Mouse (Mus musculus) CH12.LX (cell line): ENCODE data around the gene Tmem198. TPM values are rescaled to one million over a fixed set of nuclear protein-coding genes. Genes with fewer than 3 reads are reported as not detected.

Source experiments
- DNase-seq: peaks from one replicate; pipeline ENCODE4 v3.0.0-alpha.2; 2013; ENCODE audit errors: extremely low read depth
- H3K27ac ChIP-seq: 2 replicates; pipeline ENCODE4 v1.5.1; 2012; ENCODE audit warnings: low read depth, mild to moderate bottlenecking, control low read depth, moderate library complexity; ENCODE audit not compliant: insufficient read depth
- H3K27me3 ChIP-seq: replicated peaks from 2 replicates; pipeline ENCODE3; 2012; ENCODE audit warnings: inconsistent platforms
- H3K36me3 ChIP-seq, 2 experiments: replicated peaks in 1 of 2; 2 replicates each; pipeline versions ENCODE3 to v1.6.1; 2012; ENCODE audit warnings: inconsistent platforms in 1 of 2, low read length in 1 of 2, mild to moderate bottlenecking in 1 of 2, mixed read lengths in 1 of 2, moderate library complexity in 1 of 2; ENCODE audit not compliant: control insufficient read depth in 1 of 2, insufficient read depth in 1 of 2
- H3K4me1 ChIP-seq, 2 experiments: 2 replicates each; pipeline ENCODE4 v1.6.1; 2012; ENCODE audit warnings: inconsistent platforms in 1 of 2, moderate library complexity in 1 of 2; ENCODE audit not compliant: insufficient read depth in 2 of 2, control insufficient read depth in 1 of 2
- H3K4me2 ChIP-seq: 2 replicates; pipeline ENCODE4 v1.6.1; 2012; ENCODE audit warnings: low read depth, mild to moderate bottlenecking, control low read depth; ENCODE audit not compliant: poor library complexity, insufficient read depth, severe bottlenecking
- H3K4me3 ChIP-seq, 3 experiments: fragments of 150-350 bp in 1 of 3; sonication (generic) in 1 of 3; replicated peaks in 1 of 3; 2 replicates each; pipeline versions ENCODE3 to v1.5.1; 2011 to 2012; ENCODE audit warnings: low read depth in 2 of 3, low read length in 2 of 3, mild to moderate bottlenecking in 2 of 3, moderate library complexity in 2 of 3, control low read depth in 1 of 3, improper control_type of control experiment in 1 of 3, inconsistent platforms in 1 of 3, mixed read lengths in 1 of 3; ENCODE audit not compliant: poor library complexity in 1 of 3
- H3K79me2 ChIP-seq: replicated peaks from 2 replicates; pipeline ENCODE4 v1.6.1; 2012; ENCODE audit warnings: mild to moderate bottlenecking, moderate library complexity; ENCODE audit not compliant: control insufficient read depth, poor library complexity, insufficient read depth, severe bottlenecking; ENCODE audit errors: extremely low read depth
- H3K9ac ChIP-seq: 2 replicates; pipeline ENCODE4 v1.6.1; 2012; ENCODE audit warnings: low read depth, mild to moderate bottlenecking, control low read depth, moderate library complexity; ENCODE audit not compliant: insufficient read depth
- H3K9me3 ChIP-seq: replicated peaks from 2 replicates; pipeline ENCODE3; 2012; ENCODE audit warnings: low read length, inconsistent platforms, mixed read lengths
- BHLHE40 ChIP-seq: IDR thresholded peaks from 2 replicates; pipeline ENCODE4 v1.6.1; 2011; ENCODE audit warnings: mild to moderate bottlenecking, low read depth, low read length, improper control_type of control experiment
- CHD1 ChIP-seq: IDR thresholded peaks from 2 replicates; pipeline ENCODE4 v1.6.1; 2012; ENCODE audit warnings: low read depth, low read length, improper control_type of control experiment, inconsistent platforms
- CTCF ChIP-seq, 2 experiments: IDR thresholded peaks in 1 of 2; conservative IDR thresholded peaks in 1 of 2; 2 replicates each; pipeline ENCODE4 v1.5.1; 2011 to 2012; ENCODE audit warnings: low read depth in 2 of 2, low read length in 2 of 2, improper control_type of control experiment in 1 of 2, inconsistent platforms in 1 of 2, mild to moderate bottlenecking in 1 of 2, moderate library complexity in 1 of 2
- ELF1 ChIP-seq: IDR thresholded peaks from 2 replicates; pipeline ENCODE4 v1.6.1; 2014; ENCODE audit warnings: low read depth, mild to moderate bottlenecking, inconsistent platforms, low read length, improper control_type of control experiment
- ETS1 ChIP-seq: conservative IDR thresholded peaks from 2 replicates; pipeline ENCODE4 v1.6.1; 2012; ENCODE audit warnings: low read depth, mild to moderate bottlenecking, inconsistent platforms, low read length, improper control_type of control experiment, moderate library complexity
- GABPA ChIP-seq: IDR thresholded peaks from 2 replicates; pipeline ENCODE4 v1.6.1; 2012; ENCODE audit warnings: low read depth, low read length, improper control_type of control experiment, inconsistent platforms; ENCODE audit not compliant: insufficient replicate concordance
- HCFC1 ChIP-seq: IDR thresholded peaks from 2 replicates; pipeline ENCODE4 v1.6.1; 2012; ENCODE audit warnings: low read depth, mild to moderate bottlenecking, inconsistent platforms, low read length, improper control_type of control experiment
- JUN ChIP-seq: IDR thresholded peaks from 2 replicates; pipeline ENCODE4 v1.6.1; 2011; ENCODE audit warnings: low read depth, mild to moderate bottlenecking, low read length, improper control_type of control experiment, moderate library complexity; ENCODE audit not compliant: insufficient read depth
- JUND ChIP-seq: conservative IDR thresholded peaks from 2 replicates; pipeline ENCODE4 v1.6.1; 2011; ENCODE audit warnings: low read depth, low read length, improper control_type of control experiment
- MAX ChIP-seq: IDR thresholded peaks from 2 replicates; pipeline ENCODE4 v1.6.1; 2011; ENCODE audit warnings: low read length, improper control_type of control experiment
- MAZ ChIP-seq: IDR thresholded peaks from 2 replicates; pipeline ENCODE4 v1.6.1; 2012; ENCODE audit warnings: low read depth, mild to moderate bottlenecking, inconsistent platforms, low read length, improper control_type of control experiment, moderate library complexity
- MEF2A ChIP-seq: IDR thresholded peaks from 2 replicates; pipeline ENCODE4 v1.6.1; 2014; ENCODE audit warnings: low read depth, mild to moderate bottlenecking, inconsistent platforms, low read length, improper control_type of control experiment, borderline replicate concordance
- MXI1 ChIP-seq: IDR thresholded peaks from 2 replicates; pipeline ENCODE4 v1.6.1; 2011; ENCODE audit warnings: mild to moderate bottlenecking, low read depth, low read length, improper control_type of control experiment
- MYC ChIP-seq: IDR thresholded peaks from 2 replicates; pipeline ENCODE4 v1.6.1; 2011; ENCODE audit warnings: low read depth, mild to moderate bottlenecking, improper control_type of control experiment, low read length
- PAX5 ChIP-seq: IDR thresholded peaks from 2 replicates; pipeline ENCODE4 v1.6.1; 2012; ENCODE audit warnings: low read length, inconsistent platforms, mixed read lengths
- POLR2AphosphoS2 ChIP-seq: IDR thresholded peaks from 2 replicates; pipeline ENCODE4 v1.6.1; 2011; ENCODE audit warnings: low read depth, low read length, improper control_type of control experiment
- RAD21 ChIP-seq: IDR thresholded peaks from 2 replicates; pipeline ENCODE4 v1.6.1; 2011; ENCODE audit warnings: low read depth, mild to moderate bottlenecking, low read length, improper control_type of control experiment, moderate library complexity
- RCOR1 ChIP-seq: conservative IDR thresholded peaks from 2 replicates; pipeline ENCODE4 v1.6.1; 2012; ENCODE audit warnings: low read depth, mild to moderate bottlenecking, inconsistent platforms, low read length, improper control_type of control experiment
- SIN3A ChIP-seq: IDR thresholded peaks from 2 replicates; pipeline ENCODE4 v1.6.1; 2012; ENCODE audit warnings: low read length, improper control_type of control experiment, inconsistent platforms
- SMC3 ChIP-seq: IDR thresholded peaks from 2 replicates; pipeline ENCODE4 v1.6.1; 2011; ENCODE audit warnings: low read depth, low read length, improper control_type of control experiment
- TBP ChIP-seq: conservative IDR thresholded peaks from 2 replicates; pipeline ENCODE4 v1.6.1; 2011; ENCODE audit warnings: low read depth, low read length, improper control_type of control experiment
- USF1 ChIP-seq: IDR thresholded peaks from 2 replicates; pipeline ENCODE4 v1.6.1; 2014; ENCODE audit warnings: low read depth, mild to moderate bottlenecking, inconsistent platforms, low read length, improper control_type of control experiment
- USF2 ChIP-seq: conservative IDR thresholded peaks from 2 replicates; pipeline ENCODE4 v1.6.1; 2011; ENCODE audit warnings: low read depth, low read length, improper control_type of control experiment
- ZKSCAN1 ChIP-seq: IDR thresholded peaks from 2 replicates; pipeline ENCODE4 v1.6.1; 2012; ENCODE audit warnings: low read depth, inconsistent platforms, low read length, improper control_type of control experiment, borderline replicate concordance
- ZMIZ1 ChIP-seq: IDR thresholded peaks from 2 replicates; pipeline ENCODE4 v1.6.1; 2012; ENCODE audit warnings: low read depth, mild to moderate bottlenecking, inconsistent platforms, low read length, improper control_type of control experiment
- ZNF384 ChIP-seq: IDR thresholded peaks from 2 replicates; pipeline ENCODE4 v1.6.1; 2012; ENCODE audit warnings: low read depth, low read length, improper control_type of control experiment, inconsistent platforms
- dilution Hi-C: fragments of 300-500 bp; cut with MboI; formaldehyde crosslinking; loops from 2 replicates; pipeline ENCODE4 v1.14.3; 2020; ENCODE audit warnings: low sequenced_read_pairs; ENCODE audit not compliant: extremely low pct_unique_long_range_greater_than_20kb, extremely low pct_ligation_motif_present
- in situ Hi-C: fragments of 300-500 bp; cut with MboI; formaldehyde crosslinking; loops from 3 replicates; pipeline ENCODE4 v1.14.3; 2019; ENCODE audit warnings: low sequenced_read_pairs, low pct_ligation_motif_present, low pct_unique_long_range_greater_than_20kb, mixed read lengths
- polyA plus RNA-seq: library from polyadenylated mRNA; unstranded; fragments of >175 nt; gene quantifications from 2 replicates; pipeline ENCODE4 v1.2.1, GENCODE M21; 2012; ENCODE audit warnings: low read depth; ENCODE audit not compliant: insufficient read length
- total RNA-seq, 2 experiments: library from RNA; depleted of rRNA; stranded (reverse); fragments of 300-350 nt in 1 of 2; fragments of >200 nt in 1 of 2; gene quantifications; 2 replicates each; pipeline ENCODE4 v1.2.3; 2012 to 2014

The Tmem198 gene
- total and polyA plus RNA-seq, 3 experiments = 0.51 to 1.1 (median 0.80) TPM

- Histone ChIP-seq H3K4me1 (peaks cover 8 to 13% of the 10 kb centered on the region in 2 experiments; a peak in 3 of 4 replicates), H3K27ac (no peak overlapping the region), H3K4me2 (no peak overlapping the region), H3K27me3 (peaks cover 62% of the 10 kb centered on the region), H3K36me3 (no peaks in the 10 kb centered on the region), H3K9me3 (no peaks in the 10 kb centered on the region), H3K79me2 (no peaks in the 10 kb centered on the region), H3K9ac (no peak overlapping the region), H3K4me3 (no peak overlapping the region)
- no peak for TF ChIP-seq MAX
- TF ChIP-seq CHD1 = no peak
- TF ChIP-seq PAX5 = no peak
- TF ChIP-seq TBP = no peak
- TF ChIP-seq RCOR1 = no peak
- TF ChIP-seq CTCF (conservative IDR thresholded peaks at IDR 0.05 in 1 of 2, IDR thresholded peaks at IDR 0.05 in 1 of 2; ENCODE audit: low read depth in 2 of 2, low read length in 2 of 2) = no peak
- no peak for TF ChIP-seq ELF1
- TF ChIP-seq POLR2AphosphoS2 = no peak
- in situ Hi-C loops = no loop called here
- DNase-seq = no peak
- dilution Hi-C loops = no loop called here
Measured at GRCm38 (mm10) chr1:75492579-75493170, 13.3 kb downstream of the Tmem198 start.

DNA sequence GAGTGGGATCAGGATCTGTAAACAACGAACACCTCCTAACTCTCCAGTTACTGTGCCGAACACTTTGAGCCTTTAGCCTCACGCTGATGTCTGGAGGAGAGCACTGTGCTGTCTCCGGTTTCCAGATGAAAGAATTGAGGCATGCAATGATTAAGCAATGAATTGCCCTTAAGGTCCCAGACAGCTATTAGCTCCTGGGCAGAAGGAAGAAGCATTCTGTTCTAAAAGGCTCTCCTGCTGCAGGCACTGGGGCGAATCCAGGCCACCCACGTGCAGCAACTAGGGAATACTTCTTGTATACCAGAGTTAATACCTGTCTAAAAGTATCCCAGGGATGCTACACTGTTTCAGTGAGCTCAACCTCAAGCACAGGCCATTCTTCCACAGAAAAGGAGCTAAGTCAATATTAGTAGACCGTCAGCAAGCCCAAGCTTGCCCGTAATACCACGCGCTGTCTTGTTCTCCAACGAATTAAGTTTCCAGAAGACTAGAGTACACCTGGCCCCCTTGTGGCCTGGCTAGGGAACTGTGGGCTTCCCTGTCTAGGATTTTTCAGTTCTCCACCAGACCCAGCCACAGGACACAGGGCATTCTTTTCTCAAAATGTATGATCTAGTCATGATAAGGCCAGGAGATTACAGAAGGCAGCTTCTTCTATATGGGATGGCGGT lies 15.7 kb downstream of the Tmem198 start:
- dilution Hi-C loops = no loop called here
- Histone ChIP-seq H3K27me3 (peaks cover 41% of the 10 kb centered on the region), H3K4me3 (no peak overlapping the region), H3K9ac (no peak overlapping the region), H3K79me2 (no peaks in the 10 kb centered on the region), H3K36me3 (no peaks in the 10 kb centered on the region), H3K9me3 (no peaks in the 10 kb centered on the region), H3K4me1 (peaks cover 8 to 23% of the 10 kb centered on the region in 2 experiments), H3K27ac (no peak overlapping the region), H3K4me2 (no peak overlapping the region)
- in situ Hi-C loops = loop anchor here (5.0 kb wide), 1 partner anchor 67 kb away; no protein-coding TSS in a partner anchor
- DNase-seq = peak; percentile 52
- TF ChIP-seq JUND = 0 out of 2 replicates have a peak, but pooled peaks have one; percentile 18
- TF ChIP-seq MXI1 = no peak
- TF ChIP-seq HCFC1 = no peak
- TF ChIP-seq MAZ = no peak
- TF ChIP-seq MEF2A = 0 out of 2 replicates have a peak, but pooled peaks have one; percentile 29
- no peak for TF ChIP-seq USF1
- no peak for TF ChIP-seq ZNF384
- no peak for TF ChIP-seq ZKSCAN1
- no peak for TF ChIP-seq ZMIZ1
- peak; percentile 95; the same call in 1 of the 2 replicates for TF ChIP-seq CHD1
- TF ChIP-seq MAX = peak; percentile 22; the same call in 1 of the 2 replicates
- peak; percentile 78 to 84 for TF ChIP-seq CTCF (conservative IDR thresholded peaks at IDR 0.05 in 1 of 2, IDR thresholded peaks at IDR 0.05 in 1 of 2; ENCODE audit: low read depth in 2 of 2, low read length in 2 of 2)
- TF ChIP-seq SIN3A = no peak
- no peak for TF ChIP-seq ETS1
- TF ChIP-seq TBP = no peak
- TF ChIP-seq JUN = no peak
- peak; percentile 83 for TF ChIP-seq MYC
- TF ChIP-seq BHLHE40 = 0 out of 2 replicates have a peak, but pooled peaks have one; percentile 16
- no peak for TF ChIP-seq USF2
- TF ChIP-seq GABPA = no peak
- TF ChIP-seq RAD21 = peak; percentile 52
- peak; percentile 76 for TF ChIP-seq SMC3
- TF ChIP-seq PAX5 = no peak
